Mouse (Mus musculus): ENCODE measurements around the gene Itprid2. TPM values are rescaled to one million over a fixed set of nuclear protein-coding genes. Genes with fewer than 3 reads are reported as not detected.

The Itprid2 gene
- polyA plus RNA-seq, 1 experiment from 2014 or later: 24.4 TPM

DNA sequence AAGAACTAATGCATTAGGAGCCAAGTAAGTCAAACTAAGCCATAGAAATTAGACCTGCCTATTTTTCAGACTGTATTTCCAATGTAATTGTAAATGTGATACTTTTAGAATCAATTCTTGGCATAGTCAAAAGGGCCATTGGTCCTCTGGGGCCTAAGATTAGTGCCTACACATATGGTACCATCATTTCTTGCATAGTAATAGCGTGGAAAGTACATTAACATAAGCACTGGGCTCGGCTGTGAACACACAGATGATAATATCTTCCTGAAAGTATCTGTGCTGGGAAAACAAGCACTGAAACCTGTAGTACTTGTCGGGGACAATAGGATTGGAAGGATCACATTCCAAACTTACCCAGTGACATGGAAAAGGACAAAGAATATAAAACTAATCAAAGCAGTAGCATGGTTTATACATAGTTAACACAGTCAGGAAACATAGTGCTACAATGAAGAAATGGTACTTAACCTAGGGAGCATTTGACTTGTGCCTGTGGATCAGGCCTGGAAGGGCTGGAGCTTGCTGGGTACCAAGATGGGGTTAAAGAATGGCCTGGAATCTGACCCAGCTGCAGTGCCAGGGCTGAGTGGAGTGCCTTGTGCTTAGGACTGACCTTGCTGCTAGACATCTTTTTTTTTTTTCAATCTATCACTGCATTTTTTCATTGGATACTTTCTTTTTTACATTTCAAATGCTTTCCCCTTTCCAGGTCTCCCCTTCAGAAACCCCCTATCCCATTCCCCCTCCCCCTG is 29.6 kb downstream of the Itprid2 start:
- peaks cover 29% of the 10 kb centered on the region for H3K36me3 ChIP-seq (ENCODE audit: insufficient read depth, low read length)
- peaks cover 6% of the 10 kb centered on the region; the same call in 1 of the 2 replicates for H3K4me1 ChIP-seq (replicated peaks; ENCODE audit: insufficient read depth, low read length)
- WGBS: 78% methylated on average over 3 of the region's 3 CpGs
- H3K9me3 ChIP-seq (replicated peaks; ENCODE audit: low read length): no peaks in the 10 kb centered on the region
- no peak for ATAC-seq (replicated peaks; ENCODE audit: low FRiP score, low read depth)
- DNase-seq (ENCODE audit: low spot score): no peak
- TF ChIP-seq CTCF (IDR thresholded peaks at IDR 0.05; ENCODE audit: low read depth): no peak
- no peak overlapping the region for H3K4me3 ChIP-seq (replicated peaks; ENCODE audit: low read depth, low read length)
- no peak overlapping the region for H3K4me2 ChIP-seq (ENCODE audit: low read length)
- H3K27ac ChIP-seq: no peak overlapping the region
- H3K9ac ChIP-seq (ENCODE audit: low read depth, low read length): no peak overlapping the region
- no peaks in the 10 kb centered on the region for H3K27me3 ChIP-seq (ENCODE audit: insufficient read depth, low read length)

DNA sequence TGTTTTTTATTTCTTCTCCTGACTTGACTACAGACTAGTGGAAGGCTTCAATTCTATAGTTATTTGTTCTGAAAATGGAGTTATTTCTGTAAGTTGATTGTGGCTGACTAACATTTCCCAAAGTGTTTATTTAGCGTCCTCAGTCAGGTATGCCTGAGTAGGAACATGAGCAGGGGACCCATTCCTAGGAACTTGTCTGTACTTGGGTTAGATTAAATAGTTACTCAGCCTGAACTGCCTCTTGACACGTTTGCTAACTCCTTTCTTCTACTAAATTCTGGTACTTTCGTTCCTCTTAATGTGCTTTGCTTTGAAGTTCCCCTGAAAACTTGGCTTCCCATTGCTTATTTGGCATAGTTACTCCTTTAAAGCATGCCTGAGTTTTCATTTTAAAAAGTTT is 30.3 kb downstream of the Itprid2 start:
- TF ChIP-seq CTCF (IDR thresholded peaks at IDR 0.05; ENCODE audit: low read depth): no peak
- no peak for DNase-seq (ENCODE audit: low spot score)

DNA sequence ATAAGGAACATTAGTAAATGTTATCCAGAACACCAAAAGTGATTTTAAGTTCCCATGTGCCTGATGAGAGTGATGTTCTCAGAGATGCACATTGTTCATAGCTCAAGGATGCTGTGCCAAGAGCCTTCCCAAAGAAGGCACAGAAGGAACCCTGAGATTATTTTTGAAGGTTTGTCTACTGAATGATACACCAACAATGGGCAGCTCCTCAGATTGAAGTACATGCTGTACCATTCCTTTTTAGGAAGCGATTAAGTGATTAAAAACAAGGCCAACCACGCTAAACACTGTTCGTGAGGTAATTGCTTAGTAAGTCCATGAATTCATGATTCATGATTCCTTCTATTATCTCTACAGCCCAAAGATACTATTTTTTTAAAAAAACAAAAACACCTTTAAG is 40.1 kb downstream of the Itprid2 start:
- H3K4me2 ChIP-seq (ENCODE audit: low read length): no peak overlapping the region
- H3K4me1 ChIP-seq (replicated peaks; ENCODE audit: insufficient read depth, low read length): no peaks in the 10 kb centered on the region
- no peak for TF ChIP-seq CTCF (IDR thresholded peaks at IDR 0.05; ENCODE audit: low read depth)
- no peak overlapping the region for H3K27ac ChIP-seq
- whole genome bisulfite sequencing: 96% methylated on average over 3 of the region's 3 CpGs
- no peak overlapping the region for H3K4me3 ChIP-seq (replicated peaks; ENCODE audit: low read depth, low read length)
- H3K27me3 ChIP-seq (ENCODE audit: insufficient read depth, low read length): no peaks in the 10 kb centered on the region
- H3K9ac ChIP-seq (ENCODE audit: low read depth, low read length): no peak overlapping the region
- peaks cover 17% of the 10 kb centered on the region for H3K36me3 ChIP-seq (ENCODE audit: insufficient read depth, low read length)
- no peaks in the 10 kb centered on the region for H3K9me3 ChIP-seq (replicated peaks; ENCODE audit: low read length)
- ATAC-seq (replicated peaks; ENCODE audit: low FRiP score, low read depth) (no peak), DNase-seq (ENCODE audit: low spot score) (no peak)

More for the DNA sequence above, 30.3 kb downstream of the Itprid2 start:
- Histone ChIP-seq H3K27me3 (ENCODE audit: insufficient read depth, low read length) (no peaks in the 10 kb centered on the region), H3K27ac (0 out of 2 replicates have a peak overlapping the region, but pooled peaks have one; percentile 42), H3K9ac (ENCODE audit: low read depth, low read length) (no peak overlapping the region), H3K36me3 (ENCODE audit: insufficient read depth, low read length) (peaks cover 27% of the 10 kb centered on the region), H3K4me3 (replicated peaks; ENCODE audit: low read depth, low read length) (no peak overlapping the region), H3K4me1 (replicated peaks; ENCODE audit: insufficient read depth, low read length) (peaks cover 6% of the 10 kb centered on the region; the same call in 1 of the 2 replicates), H3K9me3 (replicated peaks; ENCODE audit: low read length) (no peaks in the 10 kb centered on the region), H3K4me2 (ENCODE audit: low read length) (no peak overlapping the region)
- no peak for ATAC-seq (replicated peaks; ENCODE audit: low FRiP score, low read depth)
- 36% methylated on average over 3 of the region's 3 CpGs for WGBS

DNA sequence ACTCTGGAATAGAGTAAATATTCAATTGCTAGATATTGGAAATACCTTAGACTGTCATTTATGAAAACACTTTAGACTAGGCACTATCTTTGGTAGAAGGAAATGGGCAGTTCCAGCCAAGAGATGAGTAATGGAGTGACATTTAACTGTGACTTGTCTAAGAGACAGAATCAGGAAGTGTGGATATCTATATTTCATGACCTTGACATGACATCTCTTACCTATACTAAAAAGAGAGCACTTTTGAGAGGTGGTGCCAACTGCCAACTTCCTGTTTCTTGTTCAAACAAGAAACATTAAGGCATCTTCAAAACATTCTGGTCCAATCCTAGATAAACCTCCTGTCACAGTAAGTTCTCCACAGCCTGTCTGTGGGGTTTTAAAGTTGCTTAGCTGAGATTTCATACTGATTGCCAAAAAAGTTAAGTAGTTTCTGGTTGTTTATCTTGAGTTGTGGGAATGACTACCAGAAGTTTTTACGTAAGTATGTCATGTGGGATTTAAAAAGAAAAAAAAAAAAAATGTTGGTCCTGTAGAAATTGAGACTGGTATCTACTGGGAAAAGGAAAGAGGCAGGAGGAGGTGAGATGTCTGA is 42.6 kb downstream of the Itprid2 start:
- DNase-seq (ENCODE audit: low spot score): no peak
- Histone ChIP-seq H3K4me3 (replicated peaks; ENCODE audit: low read depth, low read length) (no peak overlapping the region), H3K9ac (ENCODE audit: low read depth, low read length) (no peak overlapping the region), H3K4me1 (replicated peaks; ENCODE audit: insufficient read depth, low read length) (no peaks in the 10 kb centered on the region), H3K4me2 (ENCODE audit: low read length) (no peak overlapping the region), H3K36me3 (ENCODE audit: insufficient read depth, low read length) (peaks cover 4% of the 10 kb centered on the region; the same call in 1 of the 2 replicates), H3K27me3 (ENCODE audit: insufficient read depth, low read length) (no peaks in the 10 kb centered on the region), H3K9me3 (replicated peaks; ENCODE audit: low read length) (no peaks in the 10 kb centered on the region), H3K27ac (no peak overlapping the region)
- 76% methylated on average over 1 of the region's 1 CpGs for WGBS
- TF ChIP-seq CTCF (IDR thresholded peaks at IDR 0.05; ENCODE audit: low read depth): no peak
- ATAC-seq (replicated peaks; ENCODE audit: low FRiP score, low read depth): no peak

DNA sequence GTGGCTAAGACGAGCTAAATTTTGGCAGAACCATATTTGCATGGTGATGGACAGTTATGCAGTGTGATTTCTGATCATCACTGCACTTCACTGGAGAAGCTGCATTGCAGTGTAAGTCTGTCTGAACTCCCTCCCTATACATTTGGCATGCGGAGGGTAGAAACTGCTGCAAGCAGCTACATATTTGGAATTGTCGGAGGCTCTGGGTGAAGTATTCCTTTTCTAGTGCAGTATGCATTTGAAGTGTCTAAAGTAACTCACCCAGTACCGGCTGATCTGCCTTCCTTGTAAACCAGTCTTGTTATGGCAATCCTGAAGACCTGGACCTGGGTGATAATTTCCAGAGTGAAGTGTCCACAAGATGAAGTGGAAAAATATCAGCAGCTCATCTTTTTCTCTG is 46.5 kb downstream of the Itprid2 start:
- Histone ChIP-seq H3K36me3 (ENCODE audit: insufficient read depth, low read length) (0 out of 2 replicates have a peak, but pooled peaks cover 2% of the 10 kb centered on the region), H3K27me3 (ENCODE audit: insufficient read depth, low read length) (no peaks in the 10 kb centered on the region), H3K4me1 (replicated peaks; ENCODE audit: insufficient read depth, low read length) (no peaks in the 10 kb centered on the region), H3K9ac (ENCODE audit: low read depth, low read length) (no peak overlapping the region), H3K4me2 (ENCODE audit: low read length) (no peak overlapping the region), H3K27ac (no peak overlapping the region), H3K9me3 (replicated peaks; ENCODE audit: low read length) (no peaks in the 10 kb centered on the region), H3K4me3 (replicated peaks; ENCODE audit: low read depth, low read length) (no peak overlapping the region)
- no peak for ATAC-seq (replicated peaks; ENCODE audit: low FRiP score, low read depth)
- 77% methylated on average over 4 of the region's 4 CpGs for WGBS
- no peak for DNase-seq (ENCODE audit: low spot score)
- TF ChIP-seq CTCF (IDR thresholded peaks at IDR 0.05; ENCODE audit: low read depth): no peak

DNA sequence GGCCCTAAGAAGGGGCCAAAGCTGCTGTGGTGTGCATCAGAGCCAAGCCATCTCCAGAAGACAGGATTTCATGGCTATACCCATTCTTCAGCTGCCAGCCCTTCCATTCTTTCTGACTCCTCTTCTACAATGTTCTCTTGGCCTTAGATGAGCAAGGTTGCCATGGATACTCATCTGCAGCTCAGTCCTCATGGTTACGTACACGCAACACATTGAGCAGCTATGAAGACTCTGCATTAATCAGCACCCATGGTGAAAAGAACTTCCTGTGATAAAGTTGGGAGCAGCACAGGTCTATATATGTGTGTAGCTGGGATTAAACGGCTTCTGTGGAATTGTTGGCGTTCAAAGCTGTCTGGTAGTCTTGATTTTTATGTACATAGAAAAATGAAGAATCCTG is 48.1 kb downstream of the Itprid2 start:
- no peak overlapping the region for H3K4me3 ChIP-seq (replicated peaks; ENCODE audit: low read depth, low read length)
- 95% methylated on average over 4 of the region's 4 CpGs for WGBS
- no peak overlapping the region for H3K9ac ChIP-seq (ENCODE audit: low read depth, low read length)
- 0 out of 2 replicates have a peak, but pooled peaks cover 2% of the 10 kb centered on the region for H3K36me3 ChIP-seq (ENCODE audit: insufficient read depth, low read length)
- ATAC-seq (replicated peaks; ENCODE audit: low FRiP score, low read depth) (no peak), DNase-seq (ENCODE audit: low spot score) (no peak)
- no peaks in the 10 kb centered on the region for H3K27me3 ChIP-seq (ENCODE audit: insufficient read depth, low read length)
- no peaks in the 10 kb centered on the region for H3K9me3 ChIP-seq (replicated peaks; ENCODE audit: low read length)
- H3K4me2 ChIP-seq (ENCODE audit: low read length): no peak overlapping the region
- no peak overlapping the region for H3K27ac ChIP-seq
- no peaks in the 10 kb centered on the region for H3K4me1 ChIP-seq (replicated peaks; ENCODE audit: insufficient read depth, low read length)
- no peak for TF ChIP-seq CTCF (IDR thresholded peaks at IDR 0.05; ENCODE audit: low read depth)
